Mouse (Mus musculus) A20 (cell line): ENCODE measurements at regions not wholly inside any gene's neighbourhood (a gene's known extent, or its start where the extent isn't known, plus 50 kb on each side); places are given as distances from the start of the nearest gene placed in this dataset.

Source experiments
- DNase-seq: peaks from one replicate; pipeline ENCODE4 v3.0.0-alpha.2; 2011; ENCODE audit warnings: low read depth, low spot score

DNA sequence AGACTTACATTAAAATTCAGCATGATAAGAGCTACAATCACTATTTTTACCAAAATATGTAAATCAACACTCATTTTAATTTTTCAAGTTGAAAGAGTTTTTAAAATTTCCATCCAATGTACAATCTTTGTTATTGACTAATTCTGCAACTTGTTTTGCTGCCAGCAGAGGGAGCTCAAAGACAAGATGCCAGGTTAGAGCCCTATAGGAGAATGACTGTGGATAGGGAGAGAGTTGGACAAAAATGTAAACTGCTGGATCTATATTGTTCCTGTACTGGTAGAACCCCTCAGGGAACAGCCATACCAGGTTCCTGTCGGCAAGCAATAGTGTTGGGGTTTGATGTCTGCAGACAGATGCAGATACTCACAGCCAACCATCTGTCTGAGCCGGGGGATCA is 288.8 kb upstream of the 4930550L24Rik start:
- peak; percentile 19 for DNase-seq
